Mouse (Mus musculus) adrenal gland, postnatal 25 days (tissue): ENCODE measurements around the gene Kntc1. TPM values are rescaled to one million over a fixed set of nuclear protein-coding genes. Genes with fewer than 3 reads are reported as not detected.
"Not testable (repeated sequence)": the region's sequence is repeated elsewhere in the genome, so short reads cannot be mapped to it uniquely, and the experiment has no call there.

Experiments used
- DNase-seq: peaks from one replicate; pipeline ENCODE4 v3.0.0; 2021; ENCODE audit warnings: mixed read lengths
- long read RNA-seq: library from polyadenylated mRNA; stranded (forward); transcript quantifications from one replicate; pipeline ENCODE4 v2.0.0, GENCODE M21; 2021
- total RNA-seq: library from RNA; stranded (reverse); gene quantifications from 2 replicates; pipeline ENCODE4 v1.2.3, GENCODE M21; 2021

The Kntc1 gene
- total RNA-seq: 7.1 and 7.2 TPM in 2 replicates
- long read RNA-seq: 0 reads

DNA sequence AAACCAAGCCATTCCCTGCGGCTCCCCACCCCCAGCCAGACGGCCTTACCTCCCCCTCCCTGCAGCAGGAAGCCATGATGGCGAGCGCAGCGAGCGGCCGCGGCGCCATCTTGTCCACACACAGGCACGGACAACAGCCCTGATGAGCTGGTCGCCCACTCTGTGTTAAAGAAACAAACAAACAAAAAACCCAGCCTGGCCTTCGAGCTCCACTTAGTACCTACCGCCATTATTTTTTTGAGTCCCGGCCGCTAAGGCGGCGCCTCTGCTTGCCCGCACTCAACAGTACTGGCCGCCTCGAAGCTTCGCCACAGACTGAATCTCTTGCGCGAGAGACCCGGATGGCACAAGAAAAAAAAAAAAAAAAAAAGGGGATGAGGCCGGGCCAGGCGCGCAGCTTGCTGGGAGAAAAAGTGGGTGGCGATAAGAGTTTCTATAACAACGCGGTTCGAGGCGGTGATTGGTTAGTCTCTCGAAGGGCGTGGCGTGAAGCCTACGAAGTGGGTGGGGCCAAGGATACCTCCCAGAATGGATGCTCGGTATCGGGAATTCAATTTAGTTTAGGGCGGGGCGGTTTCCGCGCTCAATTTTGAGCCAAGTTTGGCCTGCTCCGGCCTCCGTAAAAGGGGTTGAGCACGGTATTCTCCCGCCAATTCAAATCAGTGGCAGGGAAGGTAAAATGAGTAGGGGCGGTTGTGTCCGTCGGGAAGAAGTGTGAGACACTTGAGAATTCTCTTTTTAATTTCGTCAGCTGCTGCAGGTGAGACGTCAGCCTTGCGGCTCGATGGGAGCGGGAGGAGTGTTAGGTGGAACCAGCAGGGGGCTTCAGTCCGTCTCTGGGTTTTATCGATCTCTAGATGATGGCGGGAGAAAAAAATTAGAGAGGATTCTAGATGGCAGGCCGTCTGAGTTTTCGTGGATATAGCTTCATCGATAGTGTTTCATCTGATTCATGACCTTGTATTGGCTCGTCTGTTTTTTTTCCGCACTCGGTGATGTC is at the start of gene Kntc1, which contains the start of gene Rsrc2:
Kntc1 (plus strand) TSS at position 652 of the 1,000 bp plus-strand sequence.
Rsrc2 (minus strand) TSS at position 350 of the 1,000 bp plus-strand sequence.
- peak; percentile 95 for DNase-seq

DNA sequence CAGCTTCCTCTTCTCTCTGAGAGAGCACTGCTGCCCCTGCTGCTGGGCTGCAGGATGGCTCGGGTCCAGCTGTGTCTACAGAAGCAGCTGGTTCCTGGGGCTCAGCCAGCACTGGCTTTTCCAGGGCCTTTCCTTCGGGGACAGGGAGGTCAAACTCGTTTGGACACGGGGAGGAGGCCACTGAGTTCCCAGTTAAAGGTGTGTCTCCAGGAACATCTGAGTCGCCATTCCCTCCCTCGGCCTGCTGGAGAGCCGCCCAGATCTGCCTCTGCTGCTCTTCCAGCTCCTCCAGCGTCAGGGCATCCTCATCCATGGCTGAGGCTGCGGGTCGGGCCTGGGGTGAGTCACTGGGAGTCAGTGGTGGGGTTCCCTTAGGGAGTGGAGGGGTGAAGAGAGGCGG is 48.9 kb upstream of the Kntc1 start:
- peak; percentile 61 for DNase-seq

DNA sequence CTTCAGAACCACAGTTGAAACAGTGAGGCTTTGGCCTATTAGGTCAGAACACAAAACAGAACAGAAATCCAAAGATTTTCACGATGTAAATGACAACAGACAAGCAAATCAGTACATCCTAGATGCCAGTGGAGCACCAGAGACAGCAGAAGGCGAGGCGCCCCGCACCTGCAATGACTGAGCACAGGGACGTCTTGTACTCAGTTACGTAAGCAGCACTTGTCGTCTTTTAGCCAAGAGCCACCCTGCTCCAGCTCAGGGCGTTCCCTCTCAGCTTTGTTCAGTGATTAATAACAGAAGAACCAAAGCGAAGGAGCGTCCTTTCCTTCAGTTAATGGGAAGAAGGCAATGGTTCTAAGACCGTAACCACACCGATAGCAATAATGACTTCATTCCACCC is 40.9 kb upstream of the Kntc1 start:
- DNase-seq: no peak

DNA sequence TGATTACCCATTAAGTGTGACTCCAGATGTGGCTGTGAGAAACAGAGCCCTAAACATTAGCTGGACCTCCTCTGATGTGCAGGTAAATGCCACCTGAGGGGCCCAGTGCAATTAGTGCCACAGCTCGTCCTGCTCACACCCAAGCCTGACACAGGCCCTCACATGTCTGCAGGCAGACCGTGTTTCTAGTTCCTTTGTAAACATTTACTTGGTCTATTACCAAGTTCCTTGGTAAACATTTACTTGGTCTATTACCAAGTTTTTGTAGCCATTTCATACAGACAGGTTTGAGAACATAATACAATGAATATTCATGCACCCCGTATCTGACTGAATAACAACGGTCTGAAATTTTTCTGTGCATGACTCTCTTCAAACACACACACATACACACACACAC is 39.9 kb upstream of the Kntc1 start:
- no peak for DNase-seq

DNA sequence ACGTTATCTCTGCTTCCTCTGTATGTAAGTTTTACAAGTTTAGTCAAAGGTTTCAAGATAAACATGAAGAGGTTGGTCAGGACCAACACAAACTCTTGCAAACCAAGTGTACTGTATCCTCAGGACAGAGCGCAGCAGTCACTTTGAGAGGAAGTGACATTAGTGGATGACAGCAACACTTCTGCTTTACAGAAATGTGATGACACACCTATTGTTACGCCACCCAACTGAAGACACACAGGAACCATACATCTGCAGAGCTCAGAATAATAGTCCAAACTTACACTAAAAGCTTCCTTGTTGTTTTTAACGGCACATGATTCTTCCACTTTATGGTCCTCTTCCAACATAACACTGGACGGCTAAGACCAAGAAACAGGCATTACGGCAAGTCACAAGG is 35.7 kb upstream of the Kntc1 start:
- DNase-seq: no peak

DNA sequence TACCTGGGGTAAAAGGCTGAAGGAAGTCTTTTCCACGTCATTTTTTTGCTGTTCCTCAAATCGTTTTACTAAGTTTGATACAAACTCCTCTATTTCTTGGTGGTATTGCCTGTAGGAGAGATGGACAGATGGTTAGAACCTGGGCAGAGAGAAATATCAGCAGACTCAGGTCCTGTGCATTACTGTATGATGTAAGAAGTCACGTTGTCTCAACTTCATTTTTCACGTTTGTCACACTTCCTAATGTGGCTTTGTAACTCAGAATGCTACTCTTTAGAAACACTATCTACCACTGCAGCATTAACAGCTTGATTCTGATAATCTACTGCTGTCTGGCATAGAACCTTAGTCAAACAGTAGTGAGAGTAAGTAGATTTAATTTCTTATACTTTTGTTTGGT is 34.9 kb upstream of the Kntc1 start:
- no peak for DNase-seq

DNA sequence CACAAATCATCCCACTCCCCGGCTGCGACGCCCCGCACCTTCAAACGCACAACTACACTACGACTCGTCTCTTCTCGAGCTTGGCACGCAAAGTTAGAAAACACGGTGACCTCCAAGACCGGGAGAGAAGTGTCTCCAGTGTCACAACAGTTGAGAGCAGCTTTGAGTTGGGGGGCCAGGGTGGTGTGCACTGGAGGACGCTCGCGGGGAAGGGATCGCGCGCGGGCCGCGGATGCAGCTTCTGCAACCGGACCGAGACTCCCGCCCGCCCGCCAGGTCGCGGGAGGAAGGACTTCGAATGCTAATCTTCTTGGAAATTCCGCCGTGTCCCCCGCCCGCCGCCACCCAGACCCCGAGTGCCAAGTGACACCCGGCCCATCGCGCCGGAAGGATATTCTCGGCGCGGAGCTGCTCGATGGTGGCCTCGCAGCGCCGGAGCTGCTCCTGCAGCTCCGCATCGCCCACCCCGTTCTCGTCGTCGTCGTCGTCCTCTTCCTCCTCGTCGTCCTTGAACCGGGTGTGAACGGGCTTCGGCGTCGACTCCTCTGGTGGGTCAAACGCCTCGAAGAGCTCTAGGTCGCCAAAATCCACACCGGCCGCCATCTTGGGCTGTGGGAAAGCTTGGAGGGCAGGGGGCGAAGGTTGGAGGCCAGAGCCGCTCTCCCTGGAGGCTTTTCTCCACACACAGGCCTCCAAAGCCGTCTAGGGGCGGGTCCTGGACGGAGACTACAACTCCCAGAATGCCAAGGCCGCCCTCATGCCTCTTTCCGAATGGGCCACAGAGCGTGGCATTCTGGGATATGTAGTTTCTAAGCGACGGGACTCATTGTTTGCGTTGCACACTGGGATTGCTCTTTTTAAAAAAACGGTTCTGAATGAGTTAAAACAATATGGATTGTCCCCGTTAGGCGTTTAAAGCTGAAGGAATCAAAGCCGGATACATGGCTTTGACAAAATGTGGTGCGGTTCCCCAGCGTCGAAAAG is 28.9 kb upstream of the Kntc1 start, which contains the start of gene Zcchc8:
Zcchc8 (minus strand) TSS at position 773 of the 984 bp plus-strand sequence.
- peak; percentile 88 for DNase-seq

DNA sequence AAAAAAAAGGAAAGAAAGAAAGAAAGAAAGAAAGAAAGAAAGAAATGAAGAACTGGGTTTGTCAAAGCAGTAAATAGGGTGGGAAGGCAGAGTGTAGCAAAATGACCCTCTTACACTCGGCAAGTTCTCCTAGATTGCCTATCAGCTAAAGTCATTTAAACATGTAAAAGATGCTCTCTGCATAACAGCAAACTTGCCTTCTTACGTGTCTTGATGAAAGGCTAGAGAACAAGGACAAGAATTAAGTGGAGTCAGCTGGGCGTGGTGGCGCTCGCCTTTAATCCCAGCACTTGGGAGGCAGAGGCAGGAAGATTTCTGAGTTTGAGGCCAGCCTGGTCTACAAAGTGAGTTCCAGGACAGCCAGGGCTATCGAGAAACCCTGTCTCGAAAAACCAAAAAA is 25.7 kb upstream of the Kntc1 start:
- DNase-seq: not testable (repeated sequence)

DNA sequence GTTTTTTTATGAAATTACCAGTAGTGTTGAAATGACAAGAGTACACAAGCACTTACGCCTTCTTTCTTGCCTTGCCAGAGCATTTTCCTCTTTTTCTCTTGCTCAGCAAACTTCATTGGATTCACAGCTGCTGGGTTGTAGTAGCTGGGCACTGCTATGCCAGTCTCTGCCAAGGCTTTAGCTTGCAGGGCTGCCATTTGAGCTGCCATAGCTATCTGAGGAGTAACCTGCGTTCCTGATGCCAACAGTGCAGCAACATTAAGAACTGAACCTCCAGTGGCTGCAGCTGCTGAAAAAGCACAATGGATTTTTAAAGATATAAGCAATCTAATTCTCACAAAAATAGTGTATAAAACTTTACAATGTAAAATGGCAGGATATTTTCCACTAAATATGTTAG is 18.5 kb upstream of the Kntc1 start:
- DNase-seq: no peak

DNA sequence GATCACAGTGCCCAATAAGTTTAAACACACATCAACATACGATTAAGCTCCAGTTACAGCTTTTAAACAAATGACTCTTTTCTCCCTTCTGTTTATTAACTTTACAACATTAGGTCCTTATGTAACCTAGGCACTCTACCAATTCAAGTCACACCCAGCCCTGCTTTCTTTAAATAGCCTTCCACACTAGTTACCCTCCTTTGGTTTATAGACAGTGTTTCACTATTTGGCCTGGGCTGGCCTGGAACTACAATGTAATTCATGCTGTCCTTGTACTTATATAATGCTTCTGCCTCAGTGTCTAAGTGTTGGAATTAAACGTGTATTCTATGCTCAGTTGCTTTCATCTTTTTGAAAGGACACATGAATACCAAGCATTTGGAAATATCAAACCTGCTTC is 5.2 kb upstream of the Kntc1 start:
- no peak for DNase-seq

DNA sequence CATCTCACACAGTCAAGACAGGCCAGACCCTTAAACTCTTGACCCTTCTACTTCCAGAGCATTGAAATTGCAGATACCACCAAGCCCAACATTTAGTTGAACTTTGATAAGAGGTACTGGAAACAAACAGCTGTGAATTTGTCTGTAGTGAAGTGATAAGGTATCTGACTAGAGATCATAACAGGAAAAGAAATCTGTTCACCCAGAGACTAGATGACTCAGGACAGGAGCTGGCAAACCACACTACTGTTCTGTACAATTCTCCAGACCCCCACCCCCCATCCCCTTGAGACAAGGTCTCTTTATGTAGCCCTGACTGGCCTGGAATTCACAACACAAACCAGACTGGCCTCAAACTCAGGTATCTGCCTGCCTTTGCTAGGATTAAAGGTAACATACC is 3.3 kb upstream of the Kntc1 start:
- DNase-seq: no peak

DNA sequence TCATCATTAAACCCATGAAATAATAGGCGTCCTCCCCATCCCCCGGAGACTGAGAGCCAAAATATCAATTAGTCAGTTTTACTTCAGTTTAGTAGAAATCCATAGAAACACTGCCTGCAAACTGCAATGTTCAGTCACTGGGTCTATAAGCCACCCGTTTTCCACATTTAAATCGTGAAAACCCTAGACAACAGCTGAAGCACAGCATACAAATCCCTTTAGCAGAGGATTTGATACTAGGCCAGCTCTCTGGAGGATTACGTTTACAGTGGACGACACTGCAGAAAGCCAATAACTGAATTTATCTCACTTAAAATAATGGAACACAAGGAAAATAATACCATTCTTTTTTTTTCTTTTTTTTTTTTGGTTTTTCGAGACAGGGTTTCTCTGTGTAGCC is 1.9 kb upstream of the Kntc1 start:
- DNase-seq: no peak

DNA sequence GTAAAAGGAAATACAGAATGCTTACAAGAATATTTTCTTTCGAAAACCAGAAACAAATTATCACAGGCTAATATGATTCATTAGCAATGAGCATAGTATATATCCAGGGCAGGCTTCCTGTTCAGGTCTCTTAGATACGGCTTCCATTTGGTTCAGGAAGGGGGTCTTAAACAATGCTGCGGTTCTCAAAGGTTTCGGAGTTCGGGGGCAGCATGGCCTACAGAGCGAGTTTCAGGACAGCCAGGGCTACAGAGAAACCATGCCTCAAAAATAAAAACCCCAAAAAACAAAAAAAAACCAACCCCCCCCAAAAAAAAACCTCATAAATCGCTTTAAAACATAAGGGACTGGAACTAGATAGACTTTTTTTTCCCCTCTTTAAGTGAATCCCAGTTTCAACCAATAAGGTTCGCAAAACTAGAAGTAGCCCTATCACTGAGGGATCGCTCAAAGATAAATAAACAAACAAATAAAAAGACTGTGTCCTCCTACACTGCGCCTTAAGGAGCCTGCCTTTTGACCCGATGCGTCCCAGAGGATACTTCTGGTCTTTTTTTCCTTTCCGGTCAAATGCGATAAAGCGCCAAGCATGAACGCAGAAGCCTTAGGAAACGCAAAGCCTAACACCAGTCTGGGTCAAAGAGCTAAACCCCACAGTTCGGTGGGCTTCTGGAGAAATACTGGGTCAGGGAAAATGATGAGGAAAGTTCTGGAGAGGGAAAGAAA is 1.0 kb upstream of the Kntc1 start:
- DNase-seq: no peak

DNA sequence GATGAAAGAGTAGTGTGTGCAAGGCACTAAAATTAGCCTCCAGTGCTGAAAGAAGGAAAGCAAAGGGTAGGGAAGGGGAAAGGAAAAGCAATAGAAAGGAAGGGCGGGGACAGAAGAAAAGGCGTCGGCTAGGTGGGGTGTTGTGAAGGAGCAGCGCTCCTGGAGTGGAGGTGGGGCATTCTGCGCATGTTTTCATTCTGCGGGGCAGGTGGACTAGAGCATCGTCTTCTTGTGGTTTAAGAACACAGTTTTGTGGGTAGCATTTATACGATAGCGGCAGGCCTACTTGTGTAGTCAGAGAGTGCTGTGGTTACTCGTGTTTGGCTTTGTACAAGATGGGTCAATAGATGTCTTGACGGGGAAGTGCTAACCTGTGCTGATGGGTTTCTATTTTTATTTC is 16.0 kb downstream of the Kntc1 start:
- DNase-seq: no peak

DNA sequence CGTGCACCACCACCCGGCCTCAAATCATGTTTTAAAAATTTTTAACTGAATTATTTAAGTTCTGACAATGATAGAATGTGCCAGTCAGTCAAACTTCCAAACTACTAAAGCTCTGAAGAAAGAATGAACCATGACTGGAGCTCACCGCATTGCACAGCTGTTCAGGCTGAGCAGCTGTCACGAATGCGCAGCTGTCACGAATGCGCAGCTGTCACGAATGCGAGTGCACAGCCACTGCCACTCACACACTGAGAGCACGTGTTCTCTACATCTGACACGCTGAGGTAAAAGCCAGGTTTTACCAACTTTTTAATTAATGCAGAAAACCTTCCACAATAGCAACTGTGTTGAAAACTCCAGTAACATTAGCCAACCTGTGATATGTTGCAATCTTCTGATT is 16.9 kb downstream of the Kntc1 start:
- DNase-seq: not testable (repeated sequence)

DNA sequence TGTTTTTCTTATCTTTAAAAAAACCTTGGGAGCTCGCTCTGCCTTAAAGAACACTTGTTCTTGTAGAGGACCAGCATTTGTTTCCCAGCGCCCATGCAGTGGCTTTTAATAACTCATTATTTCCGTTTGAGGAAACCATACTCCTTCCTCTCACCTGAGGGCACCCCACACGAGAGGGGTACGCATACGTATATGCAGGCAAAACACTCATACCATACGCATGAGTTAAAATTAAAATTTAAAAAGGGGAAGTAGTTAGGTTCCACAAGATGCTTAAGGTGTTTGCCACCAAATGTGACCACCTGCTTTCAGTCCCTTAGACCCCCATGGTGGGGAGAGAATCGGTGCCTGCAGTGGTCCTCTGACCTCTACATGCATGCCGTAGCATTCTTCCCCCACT is 23.9 kb downstream of the Kntc1 start:
- DNase-seq: no peak

DNA sequence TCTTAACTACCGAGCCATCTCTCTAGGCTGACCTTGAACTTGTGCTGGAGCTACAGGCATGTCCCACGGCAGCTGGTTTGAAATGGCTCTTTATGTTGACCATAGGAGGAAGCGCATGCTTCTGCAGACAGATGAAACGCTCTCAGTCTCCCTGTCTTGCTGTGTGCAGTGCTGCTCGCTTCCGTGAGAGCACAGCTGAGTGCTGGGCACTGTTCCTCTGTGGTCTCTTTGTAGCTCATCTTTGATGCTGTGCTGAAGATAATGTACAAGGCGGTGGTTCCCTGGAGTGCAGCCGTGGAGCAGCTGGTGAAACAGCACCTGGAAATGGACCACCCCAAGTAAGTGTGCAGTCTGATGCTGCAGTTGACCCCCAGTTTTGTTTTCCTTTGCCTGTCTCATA is 31.2 kb downstream of the Kntc1 start:
- no peak for DNase-seq

DNA sequence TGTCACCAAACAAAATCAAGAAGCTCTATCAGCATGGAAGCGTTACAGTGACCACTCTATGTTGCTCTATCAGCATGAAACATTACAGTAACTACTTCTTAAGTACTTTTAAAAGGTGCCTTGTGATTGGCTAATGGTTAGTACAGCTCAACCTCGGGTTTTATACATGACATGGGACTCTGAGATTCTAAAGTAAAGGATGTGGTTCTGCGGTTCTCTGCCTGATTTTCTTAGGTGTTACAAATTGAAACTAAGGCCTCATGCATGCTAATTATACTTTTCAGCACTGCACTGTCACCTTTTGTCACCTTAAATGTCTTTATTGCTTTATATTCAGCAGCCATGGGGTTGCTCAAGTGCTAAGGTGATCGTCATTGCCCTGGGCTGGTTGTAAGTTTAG is 32.3 kb downstream of the Kntc1 start:
- no peak for DNase-seq

DNA sequence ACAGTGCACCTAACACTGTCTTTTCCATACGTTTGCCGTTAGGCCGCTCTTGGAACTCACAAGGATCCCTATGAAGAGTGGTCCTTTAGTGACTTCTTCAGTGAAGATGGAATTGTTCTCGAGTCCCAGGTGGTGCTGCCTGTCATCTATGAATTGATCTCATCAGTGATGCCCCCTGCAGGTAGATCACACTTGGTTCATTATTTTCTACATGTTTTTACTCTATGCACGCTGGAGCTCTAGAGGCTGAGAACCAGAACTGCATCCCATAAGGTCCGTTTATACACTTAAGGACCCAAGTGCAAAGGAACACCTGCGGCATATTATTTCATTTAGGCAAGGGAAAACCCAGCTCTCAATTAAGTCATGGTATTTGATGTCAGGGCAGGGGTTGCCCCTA is 39.5 kb downstream of the Kntc1 start:
- DNase-seq: no peak

DNA sequence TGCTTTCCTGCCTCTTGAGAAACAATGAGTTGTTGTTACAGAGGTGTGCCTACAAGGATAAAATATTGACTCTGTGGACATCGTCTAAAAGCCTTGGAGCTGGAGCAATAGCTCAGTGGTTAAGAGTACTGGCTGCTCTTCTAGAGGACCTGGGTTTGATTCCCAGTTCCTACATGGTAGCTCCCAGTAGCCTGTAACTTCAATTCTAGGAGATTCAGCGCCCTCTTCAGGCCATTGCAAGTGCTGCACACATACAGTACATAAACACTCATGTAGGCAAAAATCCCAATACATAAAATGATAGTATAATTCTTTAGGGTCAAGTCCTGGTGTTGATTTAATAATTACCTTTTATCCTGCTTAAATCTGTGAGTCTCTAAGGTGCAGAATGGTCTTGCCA is 43.6 kb downstream of the Kntc1 start:
- DNase-seq: no peak

DNA sequence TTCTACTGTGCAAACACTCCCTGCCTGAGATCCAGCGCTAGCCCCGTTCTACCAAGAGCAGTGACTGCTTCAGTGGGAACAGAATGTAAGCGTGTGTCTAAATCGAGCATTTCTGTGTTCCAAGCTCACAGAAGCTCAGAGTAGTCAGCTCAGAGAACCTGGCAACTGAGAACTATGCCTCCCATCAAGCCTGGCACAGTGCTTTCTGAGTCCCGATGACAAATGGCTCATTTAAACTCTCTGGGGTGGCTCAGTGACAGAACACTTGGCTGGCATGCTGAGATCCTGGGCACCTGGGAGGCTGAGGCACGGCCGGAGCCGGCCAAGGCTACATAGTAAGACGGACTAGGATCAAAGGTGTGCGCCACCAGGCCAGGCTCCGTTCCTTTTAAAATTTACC is 56.8 kb downstream of the Kntc1 start:
- no peak for DNase-seq

DNA sequence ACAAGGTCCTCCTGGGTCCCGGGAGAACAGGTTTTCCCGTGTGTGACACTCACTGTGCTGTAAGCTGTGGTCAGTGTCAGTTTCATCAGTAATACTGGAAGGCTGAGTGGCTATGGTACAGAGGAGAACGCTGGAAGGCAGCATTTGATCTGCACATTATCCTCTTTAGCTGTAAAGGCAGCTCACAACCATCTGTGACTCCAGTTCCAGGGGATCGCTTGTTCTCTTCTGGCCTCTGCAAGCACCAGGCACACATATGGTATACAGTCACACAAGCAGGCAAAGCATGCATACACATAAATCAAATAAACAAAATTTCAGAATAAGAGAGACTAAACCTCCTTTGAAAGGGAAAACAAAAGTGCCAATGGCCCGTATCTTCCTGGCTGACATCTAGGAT is 59.0 kb downstream of the Kntc1 start:
- no peak for DNase-seq
